Mouse (Mus musculus) cortical plate, adult 2 months (tissue): ENCODE results near the gene Snrnp200. TPM values are rescaled to one million over a fixed set of nuclear protein-coding genes. Genes with fewer than 3 reads are reported as not detected.

Source experiments
- H3K27ac ChIP-seq: fragments of 200-500 bp; 2 replicates; pipeline ENCODE4 v1.5.1; 2012; ENCODE audit warnings: low read length, control low read depth, inconsistent platforms; ENCODE audit not compliant: insufficient read depth
- H3K4me1 ChIP-seq: fragments of 200-500 bp; 2 replicates; pipeline ENCODE4 v1.6.1; 2011; ENCODE audit warnings: low read length; ENCODE audit not compliant: control insufficient read depth, insufficient read depth
- H3K4me3 ChIP-seq: fragments of 200-500 bp; 2 replicates; pipeline ENCODE4 v1.5.1; 2011; ENCODE audit warnings: mild to moderate bottlenecking, low read length, control low read depth; ENCODE audit not compliant: insufficient read depth
- CTCF ChIP-seq: fragments of 200-500 bp; IDR thresholded peaks from 2 replicates; pipeline ENCODE4 v1.5.1; 2011; ENCODE audit warnings: mild to moderate bottlenecking, control low read depth, low read length; ENCODE audit not compliant: insufficient read depth; ENCODE audit errors: extremely low read depth
- POLR2A ChIP-seq: fragments of 200-500 bp; IDR thresholded peaks from 2 replicates; pipeline ENCODE4 v1.6.1; 2011; ENCODE audit warnings: mild to moderate bottlenecking, low read length, control low read depth; ENCODE audit not compliant: insufficient read depth; ENCODE audit errors: extremely low read depth
- polyA plus RNA-seq: library from polyadenylated mRNA; depleted of rRNA; stranded (reverse); fragments of >200 nt; gene quantifications from 2 replicates; pipeline ENCODE4 v1.2.3, GENCODE M21; 2012

Snrnp200 gene
- polyA plus RNA-seq, 1 experiment, result 61.7 TPM

- no peak overlapping the region for H3K27ac ChIP-seq
- no peak for TF ChIP-seq POLR2A
- no peak for TF ChIP-seq CTCF
- peaks cover 2% of the 10 kb centered on the region; the same call in 1 of the 2 replicates for H3K4me1 ChIP-seq
- no peak overlapping the region for H3K4me3 ChIP-seq
Observed at GRCm38 (mm10) chr2:127210701-127211100, 2.5 kb downstream of the Snrnp200 start.

- no peaks in the 10 kb centered on the region for H3K4me1 ChIP-seq
- TF ChIP-seq CTCF (no peak), POLR2A (no peak)
- no peak overlapping the region for H3K4me3 ChIP-seq
- H3K27ac ChIP-seq, result no peak overlapping the region
Observed at GRCm38 (mm10) chr2:127217746-127218145, 9.6 kb downstream of the Snrnp200 start.

- TF ChIP-seq CTCF, result no peak
- no peak for TF ChIP-seq POLR2A
- no peak overlapping the region for H3K4me3 ChIP-seq
- no peak overlapping the region for H3K27ac ChIP-seq
- H3K4me1 ChIP-seq, result no peaks in the 10 kb centered on the region
Observed at GRCm38 (mm10) chr2:127225261-127225660, 17.1 kb downstream of the Snrnp200 start.

GRCm38 (mm10) chr2:127237897-127238610 is 29.9 kb downstream of the Snrnp200 start:
- Histone ChIP-seq H3K27ac (no peak overlapping the region), H3K4me1 (no peaks in the 10 kb centered on the region), H3K4me3 (no peak overlapping the region)
- TF ChIP-seq CTCF (no peak), POLR2A (no peak)

- TF ChIP-seq CTCF (no peak), POLR2A (no peak)
- Histone ChIP-seq H3K4me3 (no peak overlapping the region), H3K4me1 (no peaks in the 10 kb centered on the region), H3K27ac (no peak overlapping the region)
Observed at GRCm38 (mm10) chr2:127240065-127240464, 31.9 kb downstream of the Snrnp200 start.

- TF ChIP-seq CTCF, result no peak
- TF ChIP-seq POLR2A, result peak; percentile 68
- Histone ChIP-seq H3K4me3 (peak within 1 kb of the TSS; percentile 72), H3K27ac (0 out of 2 replicates have a peak within 1 kb of the TSS, but pooled peaks have one; percentile 22), H3K4me1 (peaks cover 4% of the 10 kb centered on the region)
Observed at GRCm38 (mm10) chr2:127247592-127248333, 39.6 kb downstream of the Snrnp200 start, which contains the start of the genes Ciao1 and Tmem127. Gene Ciao1 (minus strand): TSS chr2:127247816. Gene Tmem127 (plus strand): TSS chr2:127247908.

- H3K4me1 ChIP-seq, result peaks cover 4% of the 10 kb centered on the region
- H3K27ac ChIP-seq, result no peak overlapping the region
- H3K4me3 ChIP-seq, result peak overlapping the region; percentile 72
- no peak for TF ChIP-seq POLR2A
- TF ChIP-seq CTCF, result 0 out of 2 replicates have a peak, but pooled peaks have one; percentile 12
Observed at GRCm38 (mm10) chr2:127248334-127249004, 40.3 kb downstream of the Snrnp200 start.

- Histone ChIP-seq H3K4me3 (no peak overlapping the region), H3K27ac (no peak overlapping the region), H3K4me1 (peaks cover 4% of the 10 kb centered on the region)
- TF ChIP-seq POLR2A (no peak), CTCF (no peak)
Observed at GRCm38 (mm10) chr2:127250291-127251008, 42.3 kb downstream of the Snrnp200 start.

- Histone ChIP-seq H3K4me3 (no peak overlapping the region), H3K4me1 (peaks cover 4% of the 10 kb centered on the region), H3K27ac (no peak overlapping the region)
- TF ChIP-seq POLR2A (no peak), CTCF (no peak)
Observed at GRCm38 (mm10) chr2:127251457-127251856, 43.3 kb downstream of the Snrnp200 start.
